ENCODE assay signal across 13 mouse cellular contexts in genomic region chrX:12175198-12175960, GRCm38 (mm10). TPM values are rescaled to one million over a fixed set of nuclear protein-coding genes. Genes with fewer than 3 reads are reported as not detected.
A peak's percentile ranks its signal among the peaks of the same experiment; 100 is the strongest.
DNase-seq lines count a peak whose midpoint lies in the region; ATAC-seq and TF ChIP-seq lines count a peak whose summit lies in the region.
"Had no signal": no experiment of that assay in that cellular context is flagged by ENCODE, and none has a peak within 500 bp of the region (broad histone marks: within the 10 kb centered on the region; RNA-seq: fewer than 3 reads in every experiment).

No protein-coding gene starts in this region.

- 43% methylated on average over 16 of the region's 16 CpGs for WGBS in embryonic facial prominence, embryonic 14.5 days

- no peak for TF ChIP-seq POLR2A in CH12.LX (IDR thresholded peaks at IDR 0.05; ENCODE audit: low read depth, low read length)

- dilution Hi-C loops in CH12.LX (cut with MboI; ENCODE audit: extremely low pct_ligation_motif_present, extremely low pct_unique_long_range_greater_than_20kb, low sequenced_read_pairs): no loop called here

- peak; percentile 69 for TF ChIP-seq EP300 in CH12.LX (IDR thresholded peaks at IDR 0.05; ENCODE audit: low read length)

- peak overlapping the region; percentile 31 for H3K4me2 ChIP-seq in CH12.LX (ENCODE audit: insufficient read depth, low read depth, poor library complexity, severe bottlenecking)
- H3K4me2 ChIP-seq in embryonic facial prominence, embryonic 14.5 days (ENCODE audit: low read depth, low read length): peak overlapping the region; percentile 18; the same call in 1 of the 2 replicates

- TF ChIP-seq RAD21 in CH12.LX (IDR thresholded peaks at IDR 0.05; ENCODE audit: low read depth, low read length): no peak; the same call in 1 of the 2 replicates

- no peaks in the 10 kb centered on the region for H3K27me3 ChIP-seq in CH12.LX (replicated peaks)
- H3K27me3 ChIP-seq in embryonic facial prominence, embryonic 14.5 days (replicated peaks; ENCODE audit: control insufficient read depth, insufficient read depth, low read length): no peaks in the 10 kb centered on the region

- H3K79me2 ChIP-seq in CH12.LX (replicated peaks; ENCODE audit: control insufficient read depth, extremely low read depth, insufficient read depth, poor library complexity, severe bottlenecking): no peaks in the 10 kb centered on the region

- peaks cover 9 to 19% of the 10 kb centered on the region in 2 experiments; a peak in 3 of 4 replicates for H3K4me1 ChIP-seq in CH12.LX (ENCODE audit: control insufficient read depth in 1 of 2, insufficient read depth in 2 of 2)
- H3K4me1 ChIP-seq in embryonic facial prominence, embryonic 14.5 days (ENCODE audit: control insufficient read depth, insufficient read depth, low read length): peaks cover 11% of the 10 kb centered on the region; the same call in 1 of the 2 replicates

- TF ChIP-seq CTCF in CH12.LX (conservative IDR thresholded peaks at IDR 0.05 in 1 of 2, IDR thresholded peaks at IDR 0.05 in 1 of 2; ENCODE audit: low read depth in 2 of 2, low read length in 2 of 2): no peak

- no peaks in the 10 kb centered on the region for H3K36me3 ChIP-seq in CH12.LX (replicated peaks in 1 of 2; ENCODE audit: control insufficient read depth in 1 of 2, insufficient read depth in 1 of 2, low read length in 1 of 2)
- H3K36me3 ChIP-seq in embryonic facial prominence, embryonic 14.5 days (ENCODE audit: control insufficient read depth, insufficient read depth, low read length): no peaks in the 10 kb centered on the region

- no peak for ATAC-seq in embryonic facial prominence, embryonic 14.5 days (ENCODE audit: low read depth)

- no peaks in the 10 kb centered on the region for H3K9me3 ChIP-seq in CH12.LX (replicated peaks; ENCODE audit: low read length)
- no peaks in the 10 kb centered on the region for H3K9me3 ChIP-seq in embryonic facial prominence, embryonic 14.5 days (ENCODE audit: control insufficient read depth, low read length)

- H3K9ac ChIP-seq in CH12.LX (ENCODE audit: insufficient read depth, low read depth): peak overlapping the region; percentile 26; the same call in 1 of the 2 replicates
- no peak overlapping the region for H3K9ac ChIP-seq in embryonic facial prominence, embryonic 14.5 days (ENCODE audit: low read depth, low read length)

- H3K4me3 ChIP-seq in CH12.LX (replicated peaks in 1 of 3; ENCODE audit: low read depth in 2 of 3, low read length in 2 of 3, poor library complexity in 1 of 3): no peak overlapping the region
- no peak overlapping the region for H3K4me3 ChIP-seq in embryonic facial prominence, embryonic 14.5 days (ENCODE audit: low read depth, low read length)
- H3K4me3 ChIP-seq: erythroblast, embryonic 14.5 days had no signal

- no peak overlapping the region for H3K27ac ChIP-seq in CH12.LX (ENCODE audit: insufficient read depth, low read depth)
- H3K27ac ChIP-seq in embryonic facial prominence, embryonic 14.5 days (replicated peaks; ENCODE audit: low read depth, low read length): no peak overlapping the region

- in situ Hi-C loops in CH12.LX (cut with MboI; ENCODE audit: low pct_ligation_motif_present, low pct_unique_long_range_greater_than_20kb, low sequenced_read_pairs): no loop called here

- DNase-seq in kidney, adult 18-20 months: peak; percentile 18
- no peak for DNase-seq in kidney, postnatal 36 days
- peak; percentile 57 for DNase-seq in CH12.LX (ENCODE audit: extremely low read depth)
- peak; percentile 37 for DNase-seq in embryonic facial prominence, embryonic 14.5 days (ENCODE audit: low spot score)
- DNase-seq in kidney, postnatal 4 days: peak; percentile 44 to 63
- no peak for DNase-seq in adrenal gland, postnatal 4 days (ENCODE audit: low spot score in 2 of 2)
- DNase-seq in thymus, postnatal 4 days: no peak
- DNase-seq: adrenal gland, adult 2 months; cerebellum, adult 8-10 months; left cerebral cortex, postnatal 4 days; lung, postnatal 14 days; right cerebral cortex, postnatal 25 days had no signal

TF ChIP-seq in CH12.LX, 34 proteins besides CTCF, POLR2A, EP300 and RAD21:
- TF ChIP-seq ETS1 (conservative IDR thresholded peaks at IDR 0.05; ENCODE audit: low read depth, low read length) (peak; percentile 47), ELF1 (IDR thresholded peaks at IDR 0.05; ENCODE audit: low read depth, low read length) (no peak), IRF4 (IDR thresholded peaks at IDR 0.05; ENCODE audit: low read depth, low read length) (no peak), ZNF384 (IDR thresholded peaks at IDR 0.05; ENCODE audit: low read depth, low read length) (peak; percentile 89), TCF12 (IDR thresholded peaks at IDR 0.05; ENCODE audit: low read depth, low read length) (peak; percentile 26; the same call in 1 of the 2 replicates), BHLHE40 (IDR thresholded peaks at IDR 0.05; ENCODE audit: low read depth, low read length) (peak; percentile 58)

RNA-seq across cellular contexts. Expression of gene Bcor, which starts 15.2 kb away (rescaled TPM):
- total RNA-seq in CH12.LX (2012; rRNA removed) (40.0 and 41.1 TPM in 2 replicates), CH12.LX (2014; rRNA removed) (14.3 and 14.6 TPM in 2 replicates)
- 29.6 and 33.8 TPM in 2 replicates for polyA plus RNA-seq in CH12.LX (2012; ENCODE audit: insufficient read length, low read depth)
- 15.0 and 17.7 TPM in 2 replicates for polyA plus RNA-seq in embryonic facial prominence, embryonic 14.5 days (2014; fragmentation: Nextera tagmentation; extraction: Ambion mirVana)
- total RNA-seq in adrenal gland, postnatal 4 days (2021): 10 to 100 TPM; 34.6 to 37.8 TPM

Comparison
In these comparisons a context has a peak if more than half of its experiments do, and no peak if none do; other contexts are left out.
1. DNase-seq: peak in kidney, adult 18-20 months (single experiment), CH12.LX (single experiment), embryonic facial prominence, embryonic 14.5 days (single experiment) and kidney, postnatal 4 days (2 of 2); none in kidney, postnatal 36 days (0 of 2), adrenal gland, postnatal 4 days (0 of 2) and thymus, postnatal 4 days (single experiment).